Mouse (Mus musculus) limb, embryonic 13.5 days (tissue): Measurements from ENCODE around the gene Srcap. TPM values are rescaled to one million over a fixed set of nuclear protein-coding genes. Genes with fewer than 3 reads are reported as not detected.
A peak's percentile ranks its signal among the peaks of the same experiment; 100 is the strongest.
"Not testable (repeated sequence)": the region's sequence is repeated elsewhere in the genome, so short reads cannot be mapped to it uniquely, and the experiment has no call there.

Experiments
- ATAC-seq: fragments of 200-750 bp; cut with Nextera tagmentation; 2 replicates; pipeline ENCODE4 v1.8.0; 2017; ENCODE audit warnings: low read depth, moderate number of reproducible peaks, moderate TSS enrichment; ENCODE audit not compliant: low FRiP score
- H3K27ac ChIP-seq: fragments of 300-500 bp; sonication (generic); 2 replicates; pipeline ENCODE4 v1.5.1; 2015; ENCODE audit warnings: inconsistent platforms, mild to moderate bottlenecking, moderate library complexity
- H3K27me3 ChIP-seq: fragments of 300-500 bp; sonication (generic); 2 replicates; pipeline ENCODE4 v1.6.1; 2015; ENCODE audit warnings: mild to moderate bottlenecking, inconsistent platforms
- H3K36me3 ChIP-seq: fragments of 300-500 bp; sonication (generic); 2 replicates; pipeline ENCODE4 v1.6.1; 2015; ENCODE audit warnings: inconsistent platforms, mild to moderate bottlenecking, moderate library complexity
- H3K4me1 ChIP-seq: fragments of 300-500 bp; sonication (generic); 2 replicates; pipeline ENCODE4 v1.6.1; 2015; ENCODE audit warnings: inconsistent platforms
- H3K4me2 ChIP-seq: fragments of 300-500 bp; sonication (generic); replicated peaks from 2 replicates; pipeline ENCODE4 v1.6.1; 2015; ENCODE audit warnings: inconsistent platforms, mild to moderate bottlenecking, moderate library complexity
- H3K4me3 ChIP-seq: fragments of 300-500 bp; sonication (generic); 2 replicates; pipeline ENCODE4 v1.5.1; 2015; ENCODE audit warnings: moderate library complexity, mild to moderate bottlenecking, inconsistent platforms
- H3K9ac ChIP-seq: fragments of 300-500 bp; sonication (generic); 2 replicates; pipeline ENCODE4 v1.6.1; 2015; ENCODE audit warnings: mild to moderate bottlenecking, inconsistent platforms
- H3K9me3 ChIP-seq: fragments of 300-500 bp; sonication (generic); 2 replicates; pipeline ENCODE4 v1.6.1; 2016; ENCODE audit warnings: inconsistent platforms
- WGBS: fragments of 180-500 bp; shearing (Covaris S2); methylation state at CpG from one replicate; pipeline ENCODE4 v1.1.7; 2015; 5-methylcytosine and 5-hydroxymethylcytosine counted together
- polyA plus RNA-seq: library from polyadenylated mRNA; unstranded; fragments of >200 nt; fragmentation: Nextera tagmentation; extraction: Ambion mirVana; gene quantifications from 2 replicates; pipeline ENCODE4 v1.2.1, GENCODE M21; 2015

Gene Srcap
- 48.3 and 49.7 TPM in 2 replicates for polyA plus RNA-seq

DNA sequence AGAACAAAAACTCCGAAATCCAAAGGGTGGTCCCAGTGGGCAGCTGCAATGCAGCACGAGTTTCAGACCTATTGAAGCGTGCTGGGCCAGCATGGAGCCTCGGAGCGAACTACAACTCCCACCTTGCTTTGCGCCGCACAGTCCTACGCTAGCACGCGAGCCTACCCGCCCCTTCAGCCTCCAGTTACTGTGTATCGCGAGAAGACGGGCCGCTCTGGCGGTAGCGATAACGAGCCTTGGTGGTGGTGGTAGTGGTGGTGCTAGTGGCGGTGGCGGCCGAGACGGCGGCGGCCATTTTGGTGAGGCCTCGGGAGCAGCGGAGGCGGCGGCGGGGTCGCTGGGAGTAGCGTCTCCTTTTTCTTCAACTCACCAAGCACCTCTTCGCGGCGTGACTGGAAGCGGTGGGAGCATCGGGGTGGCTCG, at the start of gene Srcap:
Srcap (plus strand) TSS at position 176 of the 423 bp plus-strand sequence.
- H3K27me3 ChIP-seq, result no peaks in the 10 kb centered on the region

DNA sequence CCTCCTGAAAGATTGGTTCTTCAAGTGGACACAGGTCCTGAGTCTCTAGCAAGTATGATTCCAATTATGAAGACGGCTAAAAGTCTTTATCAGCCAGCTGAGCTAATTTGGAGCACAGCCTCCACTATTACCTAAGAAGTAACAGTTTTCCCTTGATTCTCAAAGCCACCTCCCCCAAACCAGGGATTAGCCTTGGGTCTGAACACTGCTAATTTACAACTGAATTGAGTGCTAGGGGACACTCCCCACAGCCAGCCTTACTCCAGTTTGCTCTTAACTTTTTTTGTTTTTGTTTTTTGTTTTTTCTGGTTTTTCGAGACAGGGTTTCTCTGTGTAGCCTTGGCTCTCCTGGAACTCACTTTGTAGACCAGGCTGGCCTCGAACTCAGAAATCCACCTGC, 46.6 kb upstream of the Srcap start:
- Histone ChIP-seq H3K4me1 (peaks cover 6% of the 10 kb centered on the region; the same call in 1 of the 2 replicates), H3K4me2 (no peak overlapping the region), H3K9ac (no peak overlapping the region), H3K36me3 (peaks cover 76% of the 10 kb centered on the region), H3K27ac (no peak overlapping the region), H3K4me3 (no peak overlapping the region), H3K9me3 (no peaks in the 10 kb centered on the region), H3K27me3 (no peaks in the 10 kb centered on the region)
- WGBS, result 86% methylated on average over 3 of the region's 3 CpGs
- no peak for ATAC-seq

More for the DNA sequence above, at the start of gene Srcap:
- WGBS, result 0% methylated on average over 36 of the region's 37 CpGs
- Histone ChIP-seq H3K4me2 (peak within 1 kb of the TSS; percentile 64), H3K27ac (peak within 1 kb of the TSS; percentile 98), H3K4me3 (peak within 1 kb of the TSS; percentile 67), H3K9ac (peak within 1 kb of the TSS; percentile 82), H3K4me1 (peaks cover 11% of the 10 kb centered on the region), H3K9me3 (no peaks in the 10 kb centered on the region), H3K36me3 (peaks cover 19% of the 10 kb centered on the region)
- peak; percentile 97 for ATAC-seq

DNA sequence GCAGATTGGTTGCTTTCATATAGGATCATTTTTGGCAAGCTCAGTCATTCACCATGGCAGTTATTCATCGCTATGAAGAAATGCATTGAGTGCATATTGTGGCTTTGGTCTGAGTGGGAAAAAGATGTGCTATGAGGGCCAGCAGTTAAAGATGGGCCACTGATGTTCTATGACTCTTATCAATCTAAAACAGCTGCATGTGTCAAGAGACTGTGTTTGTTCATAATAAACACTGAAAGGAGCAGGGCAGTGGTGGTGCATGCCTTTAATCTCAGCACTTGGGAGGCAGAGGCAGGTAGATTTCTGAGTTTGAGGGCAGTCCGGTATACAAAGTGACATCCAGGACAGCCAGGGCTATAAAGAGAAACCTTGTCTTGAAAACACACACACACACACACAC, 46.1 kb upstream of the Srcap start:
- H3K27ac ChIP-seq, H3K27me3 ChIP-seq, H3K4me3 ChIP-seq, H3K4me1 ChIP-seq, H3K9ac ChIP-seq, ATAC-seq, H3K9me3 ChIP-seq, H3K4me2 ChIP-seq: not testable (repeated sequence)
- WGBS, result 93% methylated on average over 2 of the region's 2 CpGs
- H3K36me3 ChIP-seq, result peaks cover 71% of the 10 kb centered on the region

DNA sequence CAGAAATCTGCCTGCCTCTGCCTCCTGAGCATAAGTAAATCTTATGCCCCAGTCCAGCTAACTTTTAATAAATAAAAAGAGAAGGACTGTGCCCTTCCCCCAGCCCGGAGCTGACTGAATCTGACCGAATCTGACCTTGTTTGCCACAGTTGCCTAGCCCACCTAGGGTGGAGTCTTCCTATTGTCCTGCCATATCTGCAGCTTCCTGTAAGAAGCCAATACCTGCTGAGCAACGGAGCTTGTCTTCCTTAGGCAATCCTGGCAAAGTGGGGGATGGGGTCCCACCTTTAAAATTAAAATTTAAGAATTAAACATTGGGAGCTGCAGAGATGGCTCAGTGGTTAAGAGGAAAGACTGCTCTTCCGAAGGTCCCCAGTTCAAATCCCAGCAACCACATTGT, 45.2 kb upstream of the Srcap start:
- H3K4me1 ChIP-seq, result peaks cover 6% of the 10 kb centered on the region; the same call in 1 of the 2 replicates
- no peak overlapping the region for H3K4me3 ChIP-seq
- no peak for ATAC-seq
- no peaks in the 10 kb centered on the region for H3K27me3 ChIP-seq
- H3K9ac ChIP-seq, result no peak overlapping the region
- H3K4me2 ChIP-seq, result no peak overlapping the region
- H3K9me3 ChIP-seq, result no peaks in the 10 kb centered on the region
- 95% methylated on average over 4 of the region's 4 CpGs for WGBS
- no peak overlapping the region for H3K27ac ChIP-seq
- H3K36me3 ChIP-seq, result peaks cover 63% of the 10 kb centered on the region

DNA sequence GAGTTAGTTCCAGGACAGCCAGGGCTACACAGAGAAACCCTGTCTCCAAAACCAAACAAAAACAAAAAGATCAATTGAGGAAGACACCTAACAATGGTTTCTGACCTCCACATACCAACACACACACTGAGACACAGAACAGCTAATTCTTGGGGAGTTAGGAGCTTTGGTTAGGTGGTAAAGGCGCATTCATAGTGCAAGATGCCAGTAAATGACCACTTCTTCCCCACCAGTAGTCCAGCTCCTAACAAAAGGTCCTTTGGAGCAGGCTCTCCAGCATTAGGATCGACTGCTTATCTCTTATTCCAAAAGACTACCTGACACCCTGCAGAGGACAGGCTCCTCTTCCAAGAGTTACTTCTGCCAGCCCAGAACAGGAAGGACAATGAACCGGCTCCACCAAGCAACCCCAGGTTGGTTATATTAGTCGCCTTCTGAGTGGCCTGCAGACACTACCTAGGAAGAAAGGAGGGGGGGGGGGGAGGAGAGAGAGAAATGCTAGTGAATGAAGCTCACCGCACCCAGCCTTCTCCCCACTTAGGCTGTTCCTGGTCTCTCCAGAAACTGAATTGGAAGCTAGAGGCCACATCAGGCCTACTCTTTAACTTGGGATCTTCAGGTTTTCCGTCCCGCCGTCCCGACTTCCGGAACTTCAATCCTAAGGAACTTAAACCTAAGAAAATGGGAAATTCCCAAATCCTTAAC, 41.6 kb upstream of the Srcap start:
- ATAC-seq, result no peak
- Histone ChIP-seq H3K9ac (peak overlapping the region; percentile 92), H3K36me3 (peaks cover 58% of the 10 kb centered on the region), H3K4me2 (peak overlapping the region; percentile 94), H3K4me1 (peaks cover 16% of the 10 kb centered on the region), H3K4me3 (peak overlapping the region; percentile 83), H3K9me3 (no peaks in the 10 kb centered on the region), H3K27ac (peak overlapping the region; percentile 98), H3K27me3 (no peaks in the 10 kb centered on the region)
- WGBS, result 9% methylated on average over 10 of the region's 10 CpGs

DNA sequence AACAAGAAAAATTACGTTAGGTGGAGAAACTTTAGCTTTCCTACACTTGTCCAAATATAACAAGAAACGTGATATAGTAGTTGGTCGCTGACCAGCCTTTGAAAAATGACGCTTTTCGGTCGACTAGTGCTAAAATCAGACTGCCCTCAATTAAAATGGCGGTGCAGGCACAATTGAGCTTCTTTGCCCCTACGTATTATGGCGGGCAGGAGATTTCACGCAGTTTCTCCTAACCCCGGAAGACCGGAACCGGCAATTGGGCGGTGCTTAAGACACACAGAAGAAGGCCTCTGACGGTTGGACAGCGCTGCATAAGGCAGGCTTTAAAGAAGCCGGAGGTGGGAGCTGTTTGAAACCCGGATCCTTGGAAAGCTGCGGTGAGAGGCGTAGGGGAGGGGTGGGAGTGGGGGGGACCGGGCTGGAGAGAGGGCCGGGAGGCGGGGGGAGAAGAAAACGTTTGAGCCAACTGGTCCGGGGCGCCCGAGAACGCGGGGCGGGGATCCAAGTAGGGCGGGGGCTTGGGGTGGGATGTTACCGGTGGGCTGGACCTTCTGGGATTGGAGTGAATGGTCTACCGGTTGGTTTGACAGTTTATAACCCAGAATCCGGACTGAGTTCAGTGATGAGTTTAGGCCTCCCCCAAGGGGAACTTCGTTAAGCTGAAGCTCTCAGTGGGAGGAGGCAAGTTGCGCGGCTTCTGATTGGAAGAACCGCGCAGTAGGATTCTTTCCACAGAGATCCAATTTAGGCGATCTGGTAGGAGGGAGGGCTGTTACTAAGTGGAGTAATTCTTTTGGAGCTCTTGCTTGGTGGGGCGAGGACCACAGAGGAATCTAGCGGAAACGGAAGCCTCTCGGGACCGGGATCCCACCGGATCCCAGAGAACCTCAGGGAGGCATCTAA, 40.8 kb upstream of the Srcap start:
- Histone ChIP-seq H3K9me3 (no peaks in the 10 kb centered on the region), H3K9ac (peak overlapping the region; percentile 92), H3K4me1 (peaks cover 16% of the 10 kb centered on the region), H3K4me2 (peak overlapping the region; percentile 94), H3K4me3 (peak overlapping the region; percentile 83), H3K36me3 (peaks cover 58% of the 10 kb centered on the region), H3K27ac (peak overlapping the region; percentile 98), H3K27me3 (no peaks in the 10 kb centered on the region)
- ATAC-seq, result peak; percentile 94
- WGBS, result under 1% methylated on average over 46 of the region's 46 CpGs

DNA sequence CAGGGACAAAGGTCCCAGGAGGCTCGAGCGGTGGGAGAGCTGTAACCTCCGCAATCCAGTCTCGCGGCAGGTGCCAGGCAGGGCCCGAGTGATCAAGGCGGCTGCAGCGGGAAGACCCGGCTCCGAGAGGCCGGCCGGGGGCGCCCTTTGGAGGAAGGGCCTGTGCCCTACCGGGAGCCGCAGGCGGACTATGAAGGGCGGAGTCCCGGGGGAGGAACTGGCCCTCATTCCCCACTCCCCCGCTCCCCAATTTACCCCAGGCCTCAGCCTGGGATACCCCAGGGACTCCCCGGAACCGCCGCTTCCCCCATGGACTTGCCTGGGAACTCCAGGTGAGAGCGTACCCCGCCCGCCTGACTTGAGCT, 40.2 kb upstream of the Srcap start:
- WGBS, result under 1% methylated on average over 24 of the region's 25 CpGs
- peaks cover 58% of the 10 kb centered on the region for H3K36me3 ChIP-seq
- H3K27ac ChIP-seq, result peak overlapping the region; percentile 98
- peak overlapping the region; percentile 83 for H3K4me3 ChIP-seq
- no peaks in the 10 kb centered on the region for H3K9me3 ChIP-seq
- peak overlapping the region; percentile 92 for H3K9ac ChIP-seq
- H3K27me3 ChIP-seq, result no peaks in the 10 kb centered on the region
- peak overlapping the region; percentile 94 for H3K4me2 ChIP-seq
- H3K4me1 ChIP-seq, result peaks cover 16% of the 10 kb centered on the region
- peak; percentile 14 for ATAC-seq

DNA sequence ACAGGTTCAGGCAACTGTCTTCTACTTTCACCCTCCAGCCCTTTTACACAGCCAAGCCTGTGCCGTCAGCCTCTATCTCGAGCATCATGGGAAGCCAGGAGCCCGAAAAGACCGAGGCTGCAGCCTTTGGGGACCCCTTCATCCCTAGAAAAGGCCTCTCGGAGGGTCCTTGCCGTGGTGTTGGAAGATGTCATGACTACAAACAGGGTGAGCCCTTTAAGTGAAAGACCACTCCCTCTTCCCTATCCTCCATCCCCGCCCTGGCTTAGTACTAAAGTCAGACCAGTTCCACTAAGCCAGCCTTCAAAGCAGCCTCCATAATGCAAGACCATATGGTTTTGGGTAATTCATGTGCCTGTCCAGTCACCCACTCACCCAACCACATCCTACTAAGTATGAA, 39.7 kb upstream of the Srcap start:
- H3K4me1 ChIP-seq, result peaks cover 20% of the 10 kb centered on the region
- peaks cover 57% of the 10 kb centered on the region for H3K36me3 ChIP-seq
- H3K9ac ChIP-seq, result peak overlapping the region; percentile 92
- no peaks in the 10 kb centered on the region for H3K27me3 ChIP-seq
- H3K4me3 ChIP-seq, result peak overlapping the region; percentile 83
- H3K9me3 ChIP-seq, result no peaks in the 10 kb centered on the region
- WGBS, result under 1% methylated on average over 7 of the region's 7 CpGs
- H3K4me2 ChIP-seq, result peak overlapping the region; percentile 94
- ATAC-seq, result no peak
- peak overlapping the region; percentile 98 for H3K27ac ChIP-seq

DNA sequence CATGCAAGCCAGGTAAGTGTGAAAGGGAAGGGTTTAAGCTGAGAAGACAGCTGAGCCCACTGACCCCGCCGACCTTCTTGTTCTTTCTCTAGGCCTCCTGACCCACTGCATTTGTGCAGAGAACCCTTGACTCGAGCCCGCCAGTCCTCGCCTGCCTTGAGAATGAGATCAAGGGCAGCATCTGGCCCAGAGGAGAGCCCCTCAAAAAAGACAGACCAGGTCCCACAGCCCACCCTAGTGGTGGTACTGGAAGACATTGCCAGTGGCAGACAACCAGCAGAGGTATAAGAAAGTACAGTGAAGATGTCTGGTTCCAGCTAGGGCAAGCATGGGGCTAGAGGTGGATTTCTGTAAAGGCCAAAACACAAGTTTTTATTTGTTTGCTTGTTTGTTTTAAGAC, 38.1 kb upstream of the Srcap start:
- Histone ChIP-seq H3K27me3 (no peaks in the 10 kb centered on the region), H3K9me3 (no peaks in the 10 kb centered on the region), H3K4me1 (peaks cover 23% of the 10 kb centered on the region), H3K9ac (no peak overlapping the region), H3K27ac (no peak overlapping the region), H3K4me3 (no peak overlapping the region), H3K4me2 (no peak overlapping the region), H3K36me3 (peaks cover 42% of the 10 kb centered on the region)
- no peak for ATAC-seq
- 81% methylated on average over 5 of the region's 5 CpGs for WGBS

DNA sequence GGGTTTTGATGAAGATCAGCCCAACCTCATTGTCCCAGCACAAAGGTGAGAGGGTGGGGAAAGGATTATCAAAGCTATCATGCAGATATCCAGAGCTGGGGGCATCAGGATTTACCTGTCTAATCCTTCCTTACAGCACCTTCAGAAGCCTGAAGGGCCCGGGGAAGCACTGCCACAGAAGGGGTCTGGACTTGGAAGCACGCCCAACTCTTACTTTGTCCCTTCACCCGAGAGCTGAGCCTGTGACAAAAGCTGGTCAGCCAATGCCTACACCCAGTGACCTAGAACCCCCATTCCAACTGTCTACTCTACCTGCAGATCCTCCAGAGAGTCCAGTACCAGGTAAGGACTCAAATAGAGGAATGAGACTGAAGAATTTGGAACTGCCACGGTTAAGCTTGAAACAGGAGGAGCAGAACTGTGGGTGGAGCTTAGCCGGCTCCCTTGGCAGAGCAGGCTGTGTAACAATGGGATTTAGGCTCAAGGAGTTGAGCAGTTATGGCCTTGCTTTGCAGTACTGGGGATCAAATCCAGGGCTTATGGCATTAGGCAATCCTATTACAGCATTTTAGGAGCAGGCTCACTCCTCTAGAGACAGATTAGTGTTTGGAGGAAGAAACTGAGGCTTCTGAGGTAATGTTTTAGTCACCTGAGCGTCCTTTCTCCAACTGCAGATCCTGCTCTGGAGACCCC, 37.3 kb upstream of the Srcap start:
- H3K9ac ChIP-seq, result no peak overlapping the region
- 79% methylated on average over 6 of the region's 6 CpGs for WGBS
- H3K4me2 ChIP-seq, result no peak overlapping the region
- peaks cover 37% of the 10 kb centered on the region for H3K36me3 ChIP-seq
- H3K4me1 ChIP-seq, result peaks cover 22% of the 10 kb centered on the region
- no peaks in the 10 kb centered on the region for H3K27me3 ChIP-seq
- no peak overlapping the region for H3K4me3 ChIP-seq
- no peak for ATAC-seq
- 0 out of 2 replicates have a peak overlapping the region, but pooled peaks have one; percentile 0 for H3K27ac ChIP-seq
- H3K9me3 ChIP-seq, result no peaks in the 10 kb centered on the region

DNA sequence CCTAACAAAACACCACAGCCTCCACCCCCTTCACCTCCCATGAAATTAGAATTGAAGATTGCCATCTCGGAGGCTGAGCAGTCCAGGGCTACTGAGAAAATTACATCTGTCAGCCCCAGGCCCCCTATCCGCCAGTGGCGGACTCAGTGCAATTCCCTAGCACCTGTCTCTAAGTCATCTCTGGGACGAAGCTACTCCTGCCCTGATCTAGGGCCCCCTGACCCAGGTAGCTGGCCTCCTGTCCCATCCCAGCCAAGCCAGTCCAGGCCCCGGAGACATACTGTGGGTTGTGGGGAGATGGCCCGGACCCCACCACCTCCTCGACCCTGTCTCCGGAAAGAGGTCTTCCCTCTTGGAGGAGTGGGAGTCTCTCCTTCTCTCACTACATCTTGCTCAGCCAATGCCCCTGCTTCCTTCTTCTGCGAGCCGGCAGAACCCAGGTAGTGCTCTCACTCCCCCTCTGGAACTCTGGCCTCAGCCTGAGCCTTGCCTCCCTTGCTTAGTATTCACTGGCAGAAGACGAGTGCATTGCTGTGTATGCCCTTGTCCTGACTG, 36.5 kb upstream of the Srcap start:
- 0 out of 2 replicates have a peak overlapping the region, but pooled peaks have one; percentile 5 for H3K4me3 ChIP-seq
- no peak overlapping the region for H3K9ac ChIP-seq

More for the DNA sequence above, 36.5 kb upstream of the Srcap start:
- no peaks in the 10 kb centered on the region for H3K9me3 ChIP-seq
- ATAC-seq, result no peak
- H3K36me3 ChIP-seq, result peaks cover 37% of the 10 kb centered on the region
- H3K27me3 ChIP-seq, result no peaks in the 10 kb centered on the region
- H3K4me2 ChIP-seq, result no peak overlapping the region
- WGBS, result 89% methylated on average over 11 of the region's 11 CpGs
- peaks cover 24% of the 10 kb centered on the region for H3K4me1 ChIP-seq
- no peak overlapping the region for H3K27ac ChIP-seq
